Mouse (Mus musculus): ENCODE results near the gene Grb14. TPM values are rescaled to one million over a fixed set of nuclear protein-coding genes. Genes with fewer than 3 reads are reported as not detected.

Grb14 gene
- polyA plus RNA-seq, 1 experiment from 2014 or later = 34.0 TPM

DNA sequence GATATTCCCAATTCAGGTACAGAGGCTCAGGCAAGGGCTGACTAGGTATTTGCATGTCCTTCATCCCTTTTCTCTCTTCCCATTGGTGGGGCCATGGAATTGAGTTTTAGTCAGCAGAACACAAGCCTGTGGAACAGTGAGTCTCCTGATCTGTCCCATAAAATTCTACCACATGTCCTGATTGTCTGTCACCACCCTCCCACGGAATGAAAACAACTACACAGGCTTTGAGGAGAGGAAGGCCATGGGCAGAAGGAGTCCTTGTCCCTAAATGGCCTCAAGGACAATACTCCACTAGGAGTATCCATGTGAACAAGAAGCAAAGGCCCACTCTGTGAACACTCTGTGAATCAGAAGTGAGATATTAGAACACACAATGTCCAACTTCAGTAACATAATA, 69.3 kb downstream of the Grb14 start:
- Histone ChIP-seq H3K9ac (ENCODE audit: low read depth, low read length) (no peak overlapping the region), H3K27me3 (ENCODE audit: insufficient read depth, low read length) (no peaks in the 10 kb centered on the region), H3K4me2 (ENCODE audit: low read length) (no peak overlapping the region), H3K36me3 (ENCODE audit: insufficient read depth, low read length) (no peaks in the 10 kb centered on the region), H3K27ac (no peak overlapping the region), H3K4me1 (replicated peaks; ENCODE audit: insufficient read depth, low read length) (no peaks in the 10 kb centered on the region), H3K9me3 (replicated peaks; ENCODE audit: low read length) (no peaks in the 10 kb centered on the region), H3K4me3 (replicated peaks; ENCODE audit: low read depth, low read length) (no peak overlapping the region)
- ATAC-seq (replicated peaks; ENCODE audit: low FRiP score, low read depth) (no peak), DNase-seq (ENCODE audit: low spot score) (no peak)
- 40% methylated on average over 1 of the region's 1 CpGs for WGBS
- TF ChIP-seq CTCF (IDR thresholded peaks at IDR 0.05; ENCODE audit: low read depth) = no peak

DNA sequence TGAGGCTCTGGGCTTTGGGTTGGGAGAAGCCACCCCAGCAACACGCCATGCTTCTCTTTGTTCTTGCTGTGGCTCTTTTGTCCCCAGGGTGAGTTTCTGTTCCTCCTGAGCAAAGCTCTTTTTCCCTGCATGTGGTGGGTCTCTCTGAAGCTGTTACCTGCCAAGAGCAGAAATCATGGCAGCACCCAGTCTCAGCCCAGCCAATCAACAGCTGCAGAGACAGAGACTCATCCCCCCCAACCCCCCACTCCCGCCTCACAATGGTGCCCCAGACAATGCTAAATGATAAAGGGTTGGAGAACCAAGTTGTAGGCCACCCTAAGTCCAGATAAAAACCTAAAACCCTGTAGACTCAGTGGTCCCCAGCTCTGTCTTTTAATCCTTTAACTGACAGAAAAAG, 75.6 kb downstream of the Grb14 start:
- no peak overlapping the region for H3K27ac ChIP-seq
- WGBS = 68% methylated on average over 2 of the region's 2 CpGs
- no peaks in the 10 kb centered on the region for H3K9me3 ChIP-seq (replicated peaks; ENCODE audit: low read length)
- H3K36me3 ChIP-seq (ENCODE audit: insufficient read depth, low read length) = no peaks in the 10 kb centered on the region
- H3K4me1 ChIP-seq (replicated peaks; ENCODE audit: insufficient read depth, low read length) = no peaks in the 10 kb centered on the region
- H3K4me3 ChIP-seq (replicated peaks; ENCODE audit: low read depth, low read length) = no peak overlapping the region
- DNase-seq (ENCODE audit: low spot score) = no peak
- H3K4me2 ChIP-seq (ENCODE audit: low read length) = no peak overlapping the region
- H3K27me3 ChIP-seq (ENCODE audit: insufficient read depth, low read length) = no peaks in the 10 kb centered on the region
- no peak for ATAC-seq (replicated peaks; ENCODE audit: low FRiP score, low read depth)
- TF ChIP-seq CTCF (IDR thresholded peaks at IDR 0.05; ENCODE audit: low read depth) = no peak
- no peak overlapping the region for H3K9ac ChIP-seq (ENCODE audit: low read depth, low read length)

DNA sequence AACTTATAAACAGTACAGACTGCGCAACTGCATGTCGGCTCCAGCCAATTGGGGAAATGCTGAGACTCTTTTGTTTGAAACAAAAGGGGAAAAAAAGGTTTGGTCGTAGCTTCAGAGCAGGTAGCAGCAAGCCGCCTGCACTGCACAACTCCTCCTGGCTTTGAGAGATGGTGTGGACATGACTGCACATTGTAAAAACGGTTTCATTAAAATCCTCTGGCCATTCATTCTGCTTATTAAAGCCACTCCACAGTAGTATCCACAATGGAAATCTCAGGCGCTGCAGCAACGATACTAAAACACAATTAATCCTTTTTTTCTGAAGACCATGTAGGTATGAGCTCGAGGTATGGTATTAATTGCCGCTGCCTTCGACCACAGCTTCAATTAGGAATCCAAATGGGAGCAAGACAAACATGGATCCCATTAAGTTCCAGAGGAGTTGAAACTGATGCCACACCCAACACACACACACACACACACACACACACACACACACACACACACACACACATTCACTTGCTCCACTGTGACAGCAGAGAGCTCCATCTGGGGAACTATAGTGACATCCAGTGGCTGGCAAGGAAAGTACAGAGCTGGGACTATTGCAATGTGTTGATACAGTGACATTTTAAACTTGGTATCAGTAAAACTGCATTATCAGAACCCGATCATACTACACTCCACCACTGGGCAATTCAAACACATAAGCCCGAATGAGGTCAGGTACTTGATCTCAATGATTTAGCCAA, 76.2 kb downstream of the Grb14 start:
- ATAC-seq (replicated peaks; ENCODE audit: low FRiP score, low read depth) (peak; percentile 69), DNase-seq (ENCODE audit: low spot score) (peak; percentile 62)
- peak; percentile 79 for TF ChIP-seq CTCF (IDR thresholded peaks at IDR 0.05; ENCODE audit: low read depth)
- Histone ChIP-seq H3K27me3 (ENCODE audit: insufficient read depth, low read length) (no peaks in the 10 kb centered on the region), H3K4me1 (replicated peaks; ENCODE audit: insufficient read depth, low read length) (no peaks in the 10 kb centered on the region), H3K9me3 (replicated peaks; ENCODE audit: low read length) (no peaks in the 10 kb centered on the region), H3K4me3 (replicated peaks; ENCODE audit: low read depth, low read length) (no peak overlapping the region), H3K9ac (ENCODE audit: low read depth, low read length) (no peak overlapping the region), H3K4me2 (ENCODE audit: low read length) (no peak overlapping the region), H3K27ac (no peak overlapping the region), H3K36me3 (ENCODE audit: insufficient read depth, low read length) (no peaks in the 10 kb centered on the region)
- 79% methylated on average over 12 of the region's 12 CpGs for WGBS

DNA sequence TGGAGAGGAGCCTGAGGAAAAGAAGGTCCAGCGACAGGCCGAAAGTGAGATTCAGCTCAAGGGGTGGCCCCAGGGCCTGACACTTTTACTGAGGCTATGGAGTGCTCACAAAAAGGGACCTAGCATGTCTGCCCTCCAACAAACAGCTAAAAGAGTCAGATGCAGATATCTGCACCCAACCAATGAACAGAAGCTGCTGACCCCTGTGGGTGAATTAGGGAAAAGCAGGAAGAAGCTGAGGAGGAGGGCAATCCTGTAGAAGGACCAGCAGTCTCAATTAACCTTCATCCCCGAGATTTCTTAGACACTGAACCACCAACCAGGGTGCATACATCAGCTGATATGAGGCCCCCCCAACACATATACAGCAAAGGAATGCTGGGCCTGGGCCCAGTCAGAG, 77.3 kb downstream of the Grb14 start:
- Histone ChIP-seq H3K9ac (ENCODE audit: low read depth, low read length) (no peak overlapping the region), H3K27ac (no peak overlapping the region), H3K4me1 (replicated peaks; ENCODE audit: insufficient read depth, low read length) (no peaks in the 10 kb centered on the region), H3K4me2 (ENCODE audit: low read length) (no peak overlapping the region), H3K27me3 (ENCODE audit: insufficient read depth, low read length) (no peaks in the 10 kb centered on the region), H3K4me3 (replicated peaks; ENCODE audit: low read depth, low read length) (no peak overlapping the region), H3K9me3 (replicated peaks; ENCODE audit: low read length) (no peaks in the 10 kb centered on the region), H3K36me3 (ENCODE audit: insufficient read depth, low read length) (no peaks in the 10 kb centered on the region)
- no peak for ATAC-seq (replicated peaks; ENCODE audit: low FRiP score, low read depth)
- 65% methylated on average over 3 of the region's 3 CpGs for WGBS
- DNase-seq (ENCODE audit: low spot score) = no peak
- peak; percentile 51 for TF ChIP-seq CTCF (IDR thresholded peaks at IDR 0.05; ENCODE audit: low read depth)

DNA sequence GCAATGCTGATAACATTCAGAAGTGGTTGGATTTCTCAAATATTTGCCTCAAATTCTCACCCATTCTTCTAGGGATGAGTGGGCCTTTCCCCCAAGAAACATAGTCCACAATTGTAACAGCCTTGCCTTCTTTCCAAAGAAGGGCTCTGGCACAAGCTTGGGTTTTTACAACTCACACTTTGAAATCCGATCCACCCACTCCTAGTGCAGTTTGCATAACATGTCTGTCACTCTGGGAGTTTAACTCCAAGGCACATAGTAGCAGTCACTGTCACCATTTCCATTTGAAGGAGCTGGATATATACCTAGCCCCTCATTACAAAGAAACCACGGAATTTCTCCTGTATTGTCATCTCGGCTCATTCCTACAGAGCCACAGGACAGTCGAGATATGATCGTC, 103.9 kb downstream of the Grb14 start:
- ATAC-seq (replicated peaks; ENCODE audit: low FRiP score, low read depth) (no peak), DNase-seq (ENCODE audit: low spot score) (peak; percentile 30)

DNA sequence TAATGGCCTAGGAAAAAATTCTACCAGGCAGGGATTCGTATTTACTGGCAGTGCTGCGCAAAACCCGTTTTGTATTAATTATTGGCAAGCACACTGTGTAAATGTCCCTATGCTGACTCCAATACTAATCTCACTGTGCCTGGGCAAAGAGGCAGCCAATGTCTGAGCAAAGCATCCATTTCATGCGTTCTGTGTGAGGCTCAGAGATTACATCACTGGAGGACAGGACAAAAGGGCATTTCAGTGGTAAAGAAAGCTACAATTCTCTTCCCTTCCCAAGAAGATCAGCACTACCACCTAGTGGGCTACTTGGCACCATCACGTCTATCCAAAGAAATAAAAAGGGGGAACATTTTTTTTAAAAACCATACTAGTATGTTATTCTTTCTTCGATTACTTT, 109.3 kb downstream of the Grb14 start:
- 0 out of 2 replicates have a peak, but pooled peaks cover 2% of the 10 kb centered on the region for H3K4me1 ChIP-seq (replicated peaks; ENCODE audit: insufficient read depth, low read length)
- H3K27ac ChIP-seq = no peak overlapping the region
- no peak overlapping the region for H3K9ac ChIP-seq (ENCODE audit: low read depth, low read length)
- H3K4me3 ChIP-seq (replicated peaks; ENCODE audit: low read depth, low read length) = no peak overlapping the region
- no peaks in the 10 kb centered on the region for H3K9me3 ChIP-seq (replicated peaks; ENCODE audit: low read length)
- WGBS = 61% methylated on average over 6 of the region's 6 CpGs
- no peak overlapping the region for H3K4me2 ChIP-seq (ENCODE audit: low read length)
- ATAC-seq (replicated peaks; ENCODE audit: low FRiP score, low read depth) = no peak
- no peaks in the 10 kb centered on the region for H3K27me3 ChIP-seq (ENCODE audit: insufficient read depth, low read length)
- TF ChIP-seq CTCF (IDR thresholded peaks at IDR 0.05; ENCODE audit: low read depth) = peak; percentile 69
- DNase-seq (ENCODE audit: low spot score) = peak; percentile 66
- H3K36me3 ChIP-seq (ENCODE audit: insufficient read depth, low read length) = no peaks in the 10 kb centered on the region

More for the DNA sequence above, 103.9 kb downstream of the Grb14 start:
- no peaks in the 10 kb centered on the region for H3K9me3 ChIP-seq (replicated peaks; ENCODE audit: low read length)
- H3K4me3 ChIP-seq (replicated peaks; ENCODE audit: low read depth, low read length) = no peak overlapping the region
- no peak overlapping the region for H3K4me2 ChIP-seq (ENCODE audit: low read length)
- 0 out of 2 replicates have a peak, but pooled peaks cover 2% of the 10 kb centered on the region for H3K4me1 ChIP-seq (replicated peaks; ENCODE audit: insufficient read depth, low read length)
- TF ChIP-seq CTCF (IDR thresholded peaks at IDR 0.05; ENCODE audit: low read depth) = no peak
- H3K36me3 ChIP-seq (ENCODE audit: insufficient read depth, low read length) = no peaks in the 10 kb centered on the region
- H3K27ac ChIP-seq = no peak overlapping the region
- WGBS = 43% methylated on average over 5 of the region's 5 CpGs
- H3K27me3 ChIP-seq (ENCODE audit: insufficient read depth, low read length) = no peaks in the 10 kb centered on the region
- no peak overlapping the region for H3K9ac ChIP-seq (ENCODE audit: low read depth, low read length)

Data from kidney, postnatal 0 days (tissue).